Mouse (Mus musculus) brain, embryonic 14.5 days (tissue): ENCODE measurements at regions not wholly inside any gene's neighbourhood (a gene's known extent, or its start where the extent isn't known, plus 50 kb on each side); places are given as distances from the start of the nearest gene placed in this dataset.

ENCODE experiments used
- CTCF ChIP-seq: fragments of 200-500 bp; IDR thresholded peaks from 2 replicates; pipeline ENCODE4 v1.5.1; 2012; ENCODE audit warnings: inconsistent platforms, mild to moderate bottlenecking, moderate library complexity, borderline replicate concordance; ENCODE audit not compliant: insufficient read depth, insufficient read length; ENCODE audit errors: extremely low read depth
- POLR2A ChIP-seq: fragments of 200-500 bp; IDR thresholded peaks from 2 replicates; pipeline ENCODE4 v1.6.1; 2012; ENCODE audit warnings: mild to moderate bottlenecking, inconsistent platforms, borderline replicate concordance; ENCODE audit not compliant: poor library complexity, insufficient read depth, insufficient read length, severe bottlenecking; ENCODE audit errors: extremely low read depth

DNA sequence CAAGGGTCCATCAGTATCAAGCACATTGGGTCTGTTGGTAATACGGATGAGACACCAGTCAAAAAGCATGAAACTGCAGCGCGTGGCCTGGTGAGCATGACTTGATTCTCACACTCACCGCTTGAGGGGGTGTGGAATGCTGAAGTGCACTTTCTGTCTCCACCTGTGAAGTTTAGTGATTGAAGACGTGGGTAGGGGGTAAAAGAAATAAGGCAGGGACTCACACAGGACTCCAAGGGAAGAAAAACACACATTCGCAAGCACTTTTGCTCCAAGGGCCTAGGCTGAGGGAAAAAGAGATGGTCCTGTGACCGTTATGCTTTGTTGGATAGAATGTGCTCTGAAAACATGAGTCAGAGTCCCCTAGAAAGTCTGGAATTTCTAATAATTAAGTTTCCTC is 366.6 kb upstream of the Arid1b start:
- TF ChIP-seq CTCF: no peak
- no peak for TF ChIP-seq POLR2A
